Mouse (Mus musculus) MEL (cell line): Measurements from ENCODE around the gene Gm8122.
"Not testable (repeated sequence)": the region's sequence is repeated elsewhere in the genome, so short reads cannot be mapped to it uniquely, and the experiment has no call there.

Source experiments
- CHD1 ChIP-seq: IDR thresholded peaks from 2 replicates; pipeline ENCODE4 v1.6.1; 2012; ENCODE audit warnings: low read depth, mild to moderate bottlenecking, inconsistent platforms, low read length, improper control_type of control experiment
- CTCF ChIP-seq, 3 experiments: IDR thresholded peaks in 2 of 3; conservative IDR thresholded peaks in 1 of 3; 2 replicates each; pipeline ENCODE4 v1.5.1; 2011 to 2012; ENCODE audit warnings: low read length in 3 of 3, low read depth in 2 of 3, mild to moderate bottlenecking in 2 of 3, improper control_type of control experiment in 1 of 3, inconsistent platforms in 1 of 3, mixed read lengths in 1 of 3, moderate library complexity in 1 of 3; ENCODE audit not compliant: control insufficient read depth in 1 of 3, insufficient read depth in 1 of 3, poor library complexity in 1 of 3, severe bottlenecking in 1 of 3
- ELF1 ChIP-seq: IDR thresholded peaks from 2 replicates; pipeline ENCODE4 v1.6.1; 2014; ENCODE audit warnings: low read depth, mild to moderate bottlenecking, inconsistent platforms, low read length, improper control_type of control experiment, moderate library complexity
- GABPA ChIP-seq: IDR thresholded peaks from 2 replicates; pipeline ENCODE4 v1.6.1; 2012; ENCODE audit warnings: low read depth, mild to moderate bottlenecking, inconsistent platforms, low read length, improper control_type of control experiment, moderate library complexity
- MAFK ChIP-seq: IDR thresholded peaks from 2 replicates; pipeline ENCODE4 v1.6.1; 2011; ENCODE audit warnings: low read depth, mild to moderate bottlenecking, low read length, improper control_type of control experiment, borderline replicate concordance
- MAZ ChIP-seq: IDR thresholded peaks from 2 replicates; pipeline ENCODE4 v1.6.1; 2012; ENCODE audit warnings: low read depth, mild to moderate bottlenecking, inconsistent platforms, low read length, improper control_type of control experiment
- NELFE ChIP-seq: IDR thresholded peaks from 2 replicates; pipeline ENCODE4 v1.6.1; 2011; ENCODE audit warnings: low read depth, low read length, improper control_type of control experiment
- POLR2A ChIP-seq, 2 experiments: IDR thresholded peaks; 2 replicates each; pipeline ENCODE4 v1.6.1; 2011 to 2012; ENCODE audit warnings: low read length in 2 of 2, mild to moderate bottlenecking in 2 of 2, control low read depth in 1 of 2, improper control_type of control experiment in 1 of 2, low read depth in 1 of 2, moderate library complexity in 1 of 2; ENCODE audit not compliant: control insufficient read depth in 1 of 2, insufficient read depth in 1 of 2, poor library complexity in 1 of 2
- ZMIZ1 ChIP-seq: IDR thresholded peaks from 2 replicates; pipeline ENCODE4 v1.6.1; 2012; ENCODE audit warnings: low read depth, mild to moderate bottlenecking, inconsistent platforms, low read length, improper control_type of control experiment, moderate library complexity
- ZNF384 ChIP-seq: IDR thresholded peaks from 2 replicates; pipeline ENCODE4 v1.6.1; 2012; ENCODE audit warnings: low read depth, mild to moderate bottlenecking, inconsistent platforms, low read length, improper control_type of control experiment

- not testable (repeated sequence) for TF ChIP-seq GABPA; ELF1; CTCF (IDR thresholded peaks at IDR 0.05 in 2 of 3, conservative IDR thresholded peaks at IDR 0.05 in 1 of 3; ENCODE audit: control insufficient read depth in 1 of 3, insufficient read depth in 1 of 3, low read depth in 2 of 3, low read length in 3 of 3, poor library complexity in 1 of 3, severe bottlenecking in 1 of 3); CHD1; ZMIZ1; MAFK; MAZ; POLR2A (IDR thresholded peaks at IDR 0.05; ENCODE audit: control insufficient read depth in 1 of 2, insufficient read depth in 1 of 2, low read depth in 1 of 2, low read length in 2 of 2, poor library complexity in 1 of 2); ZNF384; NELFE
Measured at GRCm38 (mm10) chr14:43250549-43251253, 15.6 kb upstream of the Gm8122 start.
